Mouse (Mus musculus) bone marrow, adult 2 months (tissue): ENCODE data around the gene Fbxo10. TPM values are rescaled to one million over a fixed set of nuclear protein-coding genes. Genes with fewer than 3 reads are reported as not detected.

ENCODE experiments used
- H3K27ac ChIP-seq: fragments of 200-500 bp; 2 replicates; pipeline ENCODE4 v1.5.1; 2012; ENCODE audit warnings: low read depth, mild to moderate bottlenecking, control low read depth, inconsistent platforms, low read length; ENCODE audit not compliant: control insufficient read depth, poor library complexity, insufficient read depth
- H3K4me1 ChIP-seq: fragments of 200-500 bp; 2 replicates; pipeline ENCODE4 v1.6.1; 2011; ENCODE audit warnings: low read length; ENCODE audit not compliant: control insufficient read depth, insufficient read depth
- H3K4me3 ChIP-seq: fragments of 200-500 bp; replicated peaks from 2 replicates; pipeline ENCODE3; 2011; ENCODE audit warnings: mild to moderate bottlenecking, low read depth, low read length, control low read depth; ENCODE audit not compliant: control insufficient read depth
- CTCF ChIP-seq: fragments of 200-500 bp; IDR thresholded peaks from 2 replicates; pipeline ENCODE4 v1.5.1; 2011; ENCODE audit warnings: low read length, control low read depth; ENCODE audit not compliant: control insufficient read depth, insufficient read depth
- POLR2A ChIP-seq: fragments of 200-500 bp; IDR thresholded peaks from 2 replicates; pipeline ENCODE4 v1.6.1; 2011; ENCODE audit warnings: low read depth, mild to moderate bottlenecking, control low read depth, low read length, borderline replicate concordance; ENCODE audit not compliant: control insufficient read depth
- WGBS: fragments of 180-500 bp; shearing (Covaris S2); methylation state at CpG from one replicate; pipeline ENCODE4 v1.1.7; 2018; 5-methylcytosine and 5-hydroxymethylcytosine counted together
- polyA plus RNA-seq: library from polyadenylated mRNA; stranded (reverse); fragments of >200 nt; gene quantifications from 2 replicates; pipeline ENCODE4 v1.2.4, GENCODE M21; 2011; ENCODE audit warnings: low replicate concordance; ENCODE audit not compliant: missing spikeins, insufficient read depth, insufficient read length

The Fbxo10 gene
- polyA plus RNA-seq, 1 experiment: 7.6 TPM

DNA sequence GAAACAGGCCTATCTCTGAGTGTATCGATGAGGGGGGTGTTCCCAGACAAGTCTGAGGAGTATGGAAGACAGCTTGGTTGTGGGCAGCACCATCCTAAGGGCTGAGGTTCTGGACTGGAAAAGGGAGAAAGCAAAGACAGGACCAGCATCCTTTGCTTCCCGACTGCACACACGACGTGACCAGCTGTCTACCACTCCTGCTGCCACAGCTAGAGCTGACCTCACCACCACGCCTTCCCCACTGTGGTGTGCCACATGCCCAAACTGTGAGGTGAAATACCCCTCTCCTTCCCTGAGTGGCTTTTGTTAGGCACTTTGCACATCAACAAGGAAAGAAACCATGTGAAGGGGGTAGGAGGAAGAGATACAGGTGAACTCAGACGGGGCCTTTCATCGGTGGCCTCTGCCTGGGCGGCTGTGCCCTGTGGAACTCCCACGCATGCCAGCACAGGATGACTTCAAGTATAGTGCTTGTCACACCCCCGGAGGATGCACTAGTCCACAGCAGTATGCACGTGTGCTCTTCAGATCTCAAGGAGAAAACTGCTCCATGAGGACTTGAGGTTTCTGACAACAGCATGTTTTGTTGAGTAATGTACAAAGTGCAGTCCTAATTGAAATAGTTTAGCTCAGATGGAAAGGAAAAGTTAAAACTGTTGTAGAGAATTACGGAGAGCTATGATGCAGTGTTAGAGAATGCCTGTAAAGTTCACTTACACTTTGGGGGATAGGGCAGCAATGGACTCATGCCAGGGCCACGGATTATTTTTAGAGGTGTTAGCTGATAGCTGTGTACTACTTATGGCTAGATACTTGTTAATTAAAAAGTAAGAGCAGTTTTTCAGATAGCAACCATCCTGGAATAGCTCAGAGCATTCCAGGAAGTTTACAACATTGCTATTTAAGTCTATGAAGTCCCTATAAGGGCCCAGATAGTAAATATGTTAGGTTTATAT, 46.7 kb downstream of the Fbxo10 start:
- Histone ChIP-seq H3K4me1 (no peaks in the 10 kb centered on the region), H3K27ac (no peak overlapping the region), H3K4me3 (no peak overlapping the region)
- WGBS: 76% methylated on average over 13 of the region's 13 CpGs
- TF ChIP-seq POLR2A: no peak

- 71% methylated on average over 5 of the region's 5 CpGs for WGBS
- no peak for TF ChIP-seq CTCF
- no peak for TF ChIP-seq POLR2A
- Histone ChIP-seq H3K4me3 (no peak overlapping the region), H3K4me1 (peaks cover 2% of the 10 kb centered on the region; the same call in 1 of the 2 replicates), H3K27ac (no peak overlapping the region)
Measured at GRCm38 (mm10) chr4:45036571-45036970, 47.8 kb downstream of the Fbxo10 start.

DNA sequence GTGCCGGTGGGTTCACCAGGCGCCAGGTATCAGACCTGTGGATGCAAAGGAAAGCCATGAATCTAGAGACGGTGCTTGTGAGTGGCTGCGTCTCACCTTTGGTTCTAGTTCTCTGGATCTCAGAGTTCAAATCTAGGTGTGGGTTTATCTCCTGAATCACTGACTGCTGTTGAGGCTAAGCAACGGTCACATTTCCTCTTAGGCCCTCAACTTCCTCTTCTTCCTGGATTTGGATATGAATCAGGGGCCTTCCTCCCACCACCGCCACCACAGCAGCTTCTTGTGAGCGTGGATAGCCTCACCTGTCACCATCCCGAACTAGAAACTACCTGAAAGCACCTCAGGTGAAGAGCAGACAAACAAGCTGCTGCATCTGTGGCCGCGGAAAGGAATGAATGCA, 48.4 kb downstream of the Fbxo10 start:
- TF ChIP-seq CTCF (no peak), POLR2A (no peak)
- 51% methylated on average over 10 of the region's 10 CpGs for WGBS
- H3K4me1 ChIP-seq: peaks cover 2% of the 10 kb centered on the region; the same call in 1 of the 2 replicates

GRCm38 (mm10) chr4:45034693-45035628, 49.4 kb downstream of the Fbxo10 start:
- WGBS: 60% methylated on average over 16 of the region's 16 CpGs
- TF ChIP-seq CTCF (no peak), POLR2A (no peak)
- Histone ChIP-seq H3K27ac (no peak overlapping the region), H3K4me3 (no peak overlapping the region), H3K4me1 (peaks cover 2% of the 10 kb centered on the region; the same call in 1 of the 2 replicates)

More for the DNA sequence above, 48.4 kb downstream of the Fbxo10 start:
- no peak overlapping the region for H3K4me3 ChIP-seq
- H3K27ac ChIP-seq: no peak overlapping the region

DNA sequence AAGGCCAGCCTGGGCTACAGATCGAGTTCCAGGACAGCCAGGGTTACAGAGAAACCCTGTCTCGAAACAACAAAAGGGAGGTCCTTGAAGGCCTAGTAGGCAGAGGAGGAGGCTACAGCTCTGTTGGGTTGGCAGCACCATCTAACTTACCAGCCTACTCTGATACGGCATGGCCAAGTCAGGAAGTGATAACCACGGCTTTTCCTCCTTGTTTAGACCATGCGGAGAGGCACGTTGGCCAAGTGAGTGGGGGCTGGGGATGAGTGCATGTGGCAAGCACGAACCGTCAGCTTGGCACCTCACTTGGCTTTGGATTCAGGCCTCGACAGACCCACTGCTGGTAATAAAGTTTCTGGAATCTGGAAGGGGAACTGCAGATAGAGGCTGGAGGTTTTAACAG, 51.8 kb downstream of the Fbxo10 start:
- H3K4me3 ChIP-seq: no peak overlapping the region
- 17% methylated on average over 9 of the region's 9 CpGs for WGBS
- TF ChIP-seq POLR2A: no peak
- no peak for TF ChIP-seq CTCF
- no peak overlapping the region for H3K27ac ChIP-seq
- peaks cover 2% of the 10 kb centered on the region; the same call in 1 of the 2 replicates for H3K4me1 ChIP-seq

DNA sequence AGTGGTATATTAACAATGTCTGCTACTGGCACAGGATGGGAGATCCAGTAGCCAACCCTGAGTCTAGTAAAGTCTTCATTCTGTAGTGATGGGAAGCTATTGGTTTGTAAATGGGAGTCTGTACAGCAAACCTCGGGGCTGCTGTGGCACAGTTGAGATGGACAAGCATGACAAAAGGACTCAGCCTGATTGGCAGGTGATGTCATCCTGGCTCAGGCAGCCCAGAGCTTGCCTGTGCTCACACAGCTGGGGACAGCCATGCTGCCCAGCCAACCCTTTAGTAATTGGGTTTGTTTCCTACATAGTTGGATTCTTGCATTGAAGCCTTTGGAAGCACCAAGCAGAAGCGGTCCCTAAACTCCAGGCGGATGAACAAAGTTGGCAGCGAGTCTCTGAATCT, 57.9 kb downstream of the Fbxo10 start:
- no peak overlapping the region for H3K27ac ChIP-seq
- no peak for TF ChIP-seq CTCF
- TF ChIP-seq POLR2A: no peak
- H3K4me1 ChIP-seq: no peaks in the 10 kb centered on the region
- WGBS: 85% methylated on average over 4 of the region's 4 CpGs
- no peak overlapping the region for H3K4me3 ChIP-seq

DNA sequence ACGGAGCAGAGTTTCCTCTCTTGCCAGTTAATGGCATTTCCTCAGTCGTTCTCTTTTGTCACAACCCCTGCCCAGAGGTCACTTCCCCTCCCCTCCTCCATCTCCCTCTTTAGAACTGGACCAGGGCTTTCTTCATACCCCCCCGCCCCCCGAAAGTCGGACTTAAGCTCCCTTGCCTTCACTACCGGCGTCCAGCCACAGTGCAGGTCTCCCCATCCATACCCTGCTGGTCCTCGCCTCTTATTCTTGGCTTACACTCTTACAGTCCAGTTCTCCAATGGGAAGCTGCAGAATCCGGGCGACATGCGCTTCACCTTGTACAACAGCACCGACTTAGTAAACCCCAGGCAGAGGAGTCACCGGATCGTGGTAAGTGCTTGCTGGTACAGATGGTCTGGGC, 65.4 kb downstream of the Fbxo10 start:
- peaks cover 2% of the 10 kb centered on the region for H3K4me1 ChIP-seq
- 3% methylated on average over 14 of the region's 14 CpGs for WGBS
- no peak overlapping the region for H3K27ac ChIP-seq
- peak overlapping the region; percentile 76 for H3K4me3 ChIP-seq
- TF ChIP-seq CTCF: no peak
- TF ChIP-seq POLR2A: no peak

- TF ChIP-seq POLR2A: peak; percentile 29; the same call in 1 of the 2 replicates
- TF ChIP-seq CTCF: no peak
- Histone ChIP-seq H3K4me3 (peak within 1 kb of the TSS; percentile 76), H3K27ac (no peak within 1 kb of the TSS), H3K4me1 (peaks cover 3% of the 10 kb centered on the region)
- under 1% methylated on average over 29 of the region's 29 CpGs for WGBS
Measured at GRCm38 (mm10) chr4:45018452-45018980, 65.9 kb downstream of the Fbxo10 start, which contains the start of gene Polr1e. TSS of gene Polr1e (plus strand) at chr4:45018583.
